Mouse (Mus musculus): ENCODE measurements around the gene Col6a2. TPM values are rescaled to one million over a fixed set of nuclear protein-coding genes. Genes with fewer than 3 reads are reported as not detected.

Col6a2 gene
- polyA plus RNA-seq, 1 experiment from 2014 or later: 9.5 TPM

DNA sequence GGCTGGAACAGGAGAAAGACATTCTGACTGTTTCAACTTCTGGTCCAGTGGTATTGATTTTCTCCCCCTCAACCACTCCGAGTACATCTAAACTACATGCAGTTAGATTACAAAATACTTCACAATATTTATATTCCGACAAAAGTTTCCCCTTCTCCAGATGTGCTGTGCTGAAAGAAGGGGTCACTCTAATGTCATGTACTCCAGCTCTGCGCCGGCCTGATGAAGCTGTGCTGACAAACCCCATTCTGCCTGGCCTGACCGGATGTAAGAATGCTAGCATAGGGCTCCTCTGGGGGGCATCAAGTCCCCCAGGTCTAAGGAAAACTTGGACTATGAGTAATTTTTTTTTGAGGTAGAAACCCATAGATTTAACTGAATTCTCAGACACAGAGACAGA lies 4.3 kb upstream of the Col6a2 start:
- Histone ChIP-seq H3K36me3 (no peaks in the 10 kb centered on the region), H3K27ac (no peak overlapping the region), H3K4me3 (no peak overlapping the region), H3K4me1 (peaks cover 19% of the 10 kb centered on the region), H3K9me3 (replicated peaks) (no peaks in the 10 kb centered on the region), H3K27me3 (ENCODE audit: low read depth, poor library complexity, severe bottlenecking) (0 out of 2 replicates have a peak, but pooled peaks cover 4% of the 10 kb centered on the region)
- 86% methylated on average over 5 of the region's 5 CpGs for WGBS
- DNase-seq (ENCODE audit: low spot score): no peak

DNA sequence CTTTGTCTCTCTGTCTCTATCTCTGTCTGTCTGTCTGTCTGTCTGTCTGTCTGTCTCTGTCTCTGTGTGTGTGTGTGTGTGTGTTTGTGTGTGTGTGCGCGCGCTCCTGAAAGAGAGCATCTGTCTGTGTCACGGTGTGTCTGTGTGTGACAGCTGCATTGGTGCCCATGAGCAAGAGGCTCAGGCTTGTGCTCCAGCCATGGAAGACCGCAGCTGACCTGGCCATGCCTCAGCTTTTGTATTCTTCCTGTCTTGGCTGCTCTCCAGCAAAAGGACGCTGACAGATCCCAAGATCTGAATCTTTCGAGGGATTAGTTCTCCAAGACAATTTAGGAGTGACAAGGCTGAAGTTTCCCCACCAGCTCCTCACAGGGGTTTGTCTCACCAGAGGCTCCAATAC lies 1.5 kb upstream of the Col6a2 start:
- WGBS: 91% methylated on average over 7 of the region's 7 CpGs
- Histone ChIP-seq H3K27ac (no peak overlapping the region), H3K9me3 (replicated peaks) (no peaks in the 10 kb centered on the region), H3K4me1 (peaks cover 17% of the 10 kb centered on the region), H3K36me3 (no peaks in the 10 kb centered on the region), H3K27me3 (ENCODE audit: low read depth, poor library complexity, severe bottlenecking) (peaks cover 14% of the 10 kb centered on the region; the same call in 1 of the 2 replicates), H3K4me3 (no peak overlapping the region)
- no peak for DNase-seq (ENCODE audit: low spot score)

GRCm38 (mm10) chr10:76623734-76624133 lies 304 bp upstream of the Col6a2 start:
- Histone ChIP-seq H3K36me3 (no peaks in the 10 kb centered on the region), H3K4me1 (peaks cover 17% of the 10 kb centered on the region), H3K27ac (peak overlapping the region; percentile 87), H3K27me3 (ENCODE audit: low read depth, poor library complexity, severe bottlenecking) (peaks cover 14% of the 10 kb centered on the region; the same call in 1 of the 2 replicates), H3K9me3 (replicated peaks) (no peaks in the 10 kb centered on the region), H3K4me3 (peak overlapping the region; percentile 59)
- DNase-seq (ENCODE audit: low spot score): no peak
- WGBS: 16% methylated on average over 7 of the region's 7 CpGs

- Histone ChIP-seq H3K27me3 (ENCODE audit: low read depth, poor library complexity, severe bottlenecking) (peaks cover 14% of the 10 kb centered on the region; the same call in 1 of the 2 replicates), H3K4me3 (peak overlapping the region; percentile 59; the same call in 1 of the 2 replicates), H3K27ac (0 out of 2 replicates have a peak overlapping the region, but pooled peaks have one; percentile 87), H3K9me3 (replicated peaks) (no peaks in the 10 kb centered on the region), H3K36me3 (no peaks in the 10 kb centered on the region), H3K4me1 (peaks cover 17% of the 10 kb centered on the region)
- WGBS: 74% methylated on average over 4 of the region's 4 CpGs
- DNase-seq (ENCODE audit: low spot score): no peak
These were observed 1.0 kb downstream of the Col6a2 start for GRCm38 (mm10) chr10:76622411-76622810.

GRCm38 (mm10) chr10:76612473-76612872 lies 11.0 kb downstream of the Col6a2 start:
- Histone ChIP-seq H3K36me3 (peaks cover 11% of the 10 kb centered on the region), H3K4me1 (no peaks in the 10 kb centered on the region), H3K27ac (no peak overlapping the region), H3K9me3 (replicated peaks) (no peaks in the 10 kb centered on the region), H3K27me3 (ENCODE audit: low read depth, poor library complexity, severe bottlenecking) (no peaks in the 10 kb centered on the region), H3K4me3 (no peak overlapping the region)
- 89% methylated on average over 7 of the region's 7 CpGs for WGBS
- no peak for DNase-seq (ENCODE audit: low spot score)

DNA sequence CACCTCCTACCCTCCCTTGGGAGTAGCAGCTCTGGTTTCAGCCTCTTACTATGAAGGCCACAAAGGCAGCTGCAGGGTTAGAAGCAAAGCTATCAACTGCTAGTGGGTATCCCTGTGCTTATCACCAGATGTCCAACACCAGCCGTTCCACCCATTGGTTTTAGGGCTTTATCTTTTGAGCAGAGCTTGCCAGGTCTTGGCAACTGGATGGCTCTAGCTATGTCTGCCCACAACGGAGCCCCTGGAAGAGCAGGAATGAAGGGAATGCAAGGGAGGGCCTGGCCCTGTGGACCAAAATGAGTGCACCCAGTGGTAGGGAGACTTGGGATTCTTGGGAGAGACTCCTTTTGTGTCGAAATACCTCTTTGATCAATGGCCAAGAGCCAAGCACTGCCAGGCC lies 20.7 kb downstream of the Col6a2 start:
- 84% methylated on average over 3 of the region's 3 CpGs for WGBS
- Histone ChIP-seq H3K4me3 (no peak overlapping the region), H3K27ac (no peak overlapping the region), H3K27me3 (ENCODE audit: low read depth, poor library complexity, severe bottlenecking) (no peaks in the 10 kb centered on the region), H3K9me3 (replicated peaks) (no peaks in the 10 kb centered on the region), H3K36me3 (peaks cover 6% of the 10 kb centered on the region; the same call in 1 of the 2 replicates), H3K4me1 (no peaks in the 10 kb centered on the region)
- no peak for DNase-seq (ENCODE audit: low spot score)

GRCm38 (mm10) chr10:76596338-76596737 lies 27.1 kb downstream of the Col6a2 start:
- H3K36me3 ChIP-seq: no peaks in the 10 kb centered on the region
- 92% methylated on average over 31 of the region's 31 CpGs for WGBS
- H3K27ac ChIP-seq: no peak overlapping the region
- no peak for DNase-seq (ENCODE audit: low spot score)
- H3K27me3 ChIP-seq (ENCODE audit: low read depth, poor library complexity, severe bottlenecking): no peaks in the 10 kb centered on the region
- no peaks in the 10 kb centered on the region for H3K9me3 ChIP-seq (replicated peaks)
- H3K4me1 ChIP-seq: no peaks in the 10 kb centered on the region
- H3K4me3 ChIP-seq: no peak overlapping the region

DNA sequence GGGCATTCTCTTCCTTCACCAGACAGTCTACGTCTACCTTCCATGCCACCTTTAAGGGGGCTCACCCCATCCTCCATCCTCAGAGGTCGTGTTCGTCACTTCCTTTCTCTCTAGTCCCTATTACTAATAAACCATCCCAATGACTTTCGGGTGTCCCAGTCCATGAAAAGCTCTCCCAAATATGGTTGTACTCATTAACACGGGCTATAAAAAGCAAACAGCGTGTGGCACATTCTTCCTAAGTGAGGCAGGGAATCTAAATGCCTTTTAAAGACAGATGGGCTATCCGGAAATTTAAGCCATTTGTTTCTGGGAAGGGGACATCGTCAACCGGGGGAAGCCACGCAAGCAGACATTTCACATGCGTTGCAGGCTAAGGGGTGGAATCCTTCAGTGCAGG lies 33.2 kb downstream of the Col6a2 start:
- DNase-seq (ENCODE audit: low spot score): no peak
- Histone ChIP-seq H3K36me3 (no peaks in the 10 kb centered on the region), H3K4me3 (no peak overlapping the region), H3K9me3 (replicated peaks) (no peaks in the 10 kb centered on the region), H3K4me1 (no peaks in the 10 kb centered on the region), H3K27me3 (ENCODE audit: low read depth, poor library complexity, severe bottlenecking) (no peaks in the 10 kb centered on the region), H3K27ac (no peak overlapping the region)
- 75% methylated on average over 11 of the region's 11 CpGs for WGBS

- Histone ChIP-seq H3K4me3 (no peak overlapping the region), H3K36me3 (no peaks in the 10 kb centered on the region), H3K27me3 (ENCODE audit: low read depth, poor library complexity, severe bottlenecking) (peaks cover 18% of the 10 kb centered on the region), H3K27ac (no peak overlapping the region), H3K4me1 (peaks cover 13% of the 10 kb centered on the region; the same call in 1 of the 2 replicates), H3K9me3 (replicated peaks) (no peaks in the 10 kb centered on the region)
- WGBS: 48% methylated on average over 1 of the region's 1 CpGs
- no peak for DNase-seq (ENCODE audit: low spot score)
These were observed 37.2 kb downstream of the Col6a2 start for GRCm38 (mm10) chr10:76586190-76586589.

DNA sequence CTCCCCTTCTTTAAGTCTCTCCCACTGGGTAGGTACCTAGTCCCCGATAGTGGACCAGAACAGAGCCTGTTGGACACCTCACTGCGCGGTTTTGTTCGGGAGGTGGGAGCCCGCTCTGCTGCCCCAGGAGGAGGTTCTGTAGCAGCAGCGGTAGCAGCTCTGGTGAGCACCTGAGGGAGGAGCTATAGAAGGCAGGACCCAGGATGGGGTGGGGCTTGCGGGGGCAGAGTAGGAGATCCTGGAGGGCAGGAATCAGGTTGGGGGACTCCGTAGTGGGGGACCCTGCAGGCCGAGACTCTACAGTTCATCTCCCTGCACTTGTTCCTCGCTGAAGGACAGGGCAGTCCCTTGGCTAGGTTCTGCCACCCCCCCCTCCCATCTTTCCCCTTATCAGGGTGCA lies 39.3 kb downstream of the Col6a2 start:
- no peak for DNase-seq (ENCODE audit: low spot score)
- H3K27me3 ChIP-seq (ENCODE audit: low read depth, poor library complexity, severe bottlenecking): peaks cover 18% of the 10 kb centered on the region
- 14% methylated on average over 10 of the region's 10 CpGs for WGBS
- H3K36me3 ChIP-seq: no peaks in the 10 kb centered on the region
- H3K9me3 ChIP-seq (replicated peaks): no peaks in the 10 kb centered on the region
- no peak overlapping the region for H3K27ac ChIP-seq
- H3K4me1 ChIP-seq: peaks cover 13% of the 10 kb centered on the region; the same call in 1 of the 2 replicates
- peak overlapping the region; percentile 23; the same call in 1 of the 2 replicates for H3K4me3 ChIP-seq

GRCm38 (mm10) chr10:76576920-76577319 lies 46.5 kb downstream of the Col6a2 start:
- WGBS: 75% methylated on average over 7 of the region's 7 CpGs

DNA sequence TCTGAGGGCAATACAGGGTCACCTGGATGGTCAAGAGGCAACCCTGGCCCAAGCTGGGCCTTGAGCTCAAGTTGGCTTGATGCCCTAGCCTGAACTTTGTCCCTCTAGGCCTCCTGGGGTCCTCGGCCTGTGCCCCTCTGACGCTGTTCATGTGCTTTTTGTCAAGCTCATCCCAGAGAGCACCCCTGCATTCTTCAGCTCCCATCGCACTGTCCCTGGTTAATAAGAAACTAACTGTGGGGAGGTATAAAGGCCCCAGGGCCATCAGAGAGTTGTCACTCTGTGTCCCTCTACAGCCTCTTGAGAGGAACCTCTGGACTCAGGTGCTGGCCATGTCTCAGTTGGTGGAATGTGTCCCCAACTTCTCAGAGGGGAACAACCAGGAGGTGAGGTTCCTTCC lies 48.1 kb downstream of the Col6a2 start, which contains the start of gene Ftcd:
Ftcd (plus strand) TSS at position 275 of the 400 bp plus-strand sequence.
- 85% methylated on average over 3 of the region's 3 CpGs for WGBS
- DNase-seq (ENCODE audit: low spot score): no peak
- H3K36me3 ChIP-seq: no peaks in the 10 kb centered on the region
- no peaks in the 10 kb centered on the region for H3K9me3 ChIP-seq (replicated peaks)
- H3K4me3 ChIP-seq: no peak within 1 kb of the TSS
- no peaks in the 10 kb centered on the region for H3K4me1 ChIP-seq
- H3K27me3 ChIP-seq (ENCODE audit: low read depth, poor library complexity, severe bottlenecking): no peaks in the 10 kb centered on the region
- H3K27ac ChIP-seq: no peak within 1 kb of the TSS

More at GRCm38 (mm10) chr10:76576920-76577319, 46.5 kb downstream of the Col6a2 start:
- no peak overlapping the region for H3K4me3 ChIP-seq
- no peaks in the 10 kb centered on the region for H3K27me3 ChIP-seq (ENCODE audit: low read depth, poor library complexity, severe bottlenecking)
- no peaks in the 10 kb centered on the region for H3K4me1 ChIP-seq
- H3K36me3 ChIP-seq: no peaks in the 10 kb centered on the region
- DNase-seq (ENCODE audit: low spot score): no peak
- no peaks in the 10 kb centered on the region for H3K9me3 ChIP-seq (replicated peaks)
- H3K27ac ChIP-seq: no peak overlapping the region

- 89% methylated on average over 3 of the region's 3 CpGs for WGBS
- no peaks in the 10 kb centered on the region for H3K4me1 ChIP-seq
- H3K9me3 ChIP-seq (replicated peaks): no peaks in the 10 kb centered on the region
- H3K4me3 ChIP-seq: no peak overlapping the region
- no peaks in the 10 kb centered on the region for H3K36me3 ChIP-seq
- no peak for DNase-seq (ENCODE audit: low spot score)
- no peaks in the 10 kb centered on the region for H3K27me3 ChIP-seq (ENCODE audit: low read depth, poor library complexity, severe bottlenecking)
- H3K27ac ChIP-seq: no peak overlapping the region
These were observed 51.3 kb downstream of the Col6a2 start for GRCm38 (mm10) chr10:76572151-76572550.

DNA sequence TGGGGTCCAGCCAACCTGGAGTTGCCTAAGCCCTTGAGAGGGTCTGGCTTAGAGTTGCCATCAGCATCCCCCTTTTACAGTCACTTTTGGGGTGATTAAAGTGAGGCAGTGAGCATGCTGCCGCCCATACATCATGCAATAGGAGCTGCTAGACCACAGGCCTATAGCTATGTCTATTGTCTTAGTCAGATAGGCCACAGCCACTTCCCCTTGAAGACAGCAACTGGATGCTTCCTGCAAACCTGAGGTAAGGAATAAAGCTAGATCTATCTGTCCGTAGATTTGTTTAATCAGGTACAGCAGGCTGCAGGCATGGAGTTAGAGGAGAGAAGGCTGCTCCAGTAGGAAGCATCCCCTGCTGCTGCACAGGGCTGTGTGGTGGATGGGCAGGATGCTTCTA lies 52.4 kb downstream of the Col6a2 start:
- no peaks in the 10 kb centered on the region for H3K9me3 ChIP-seq (replicated peaks)
- H3K4me3 ChIP-seq: no peak overlapping the region
- no peak overlapping the region for H3K27ac ChIP-seq
- DNase-seq (ENCODE audit: low spot score): no peak
- H3K27me3 ChIP-seq (ENCODE audit: low read depth, poor library complexity, severe bottlenecking): no peaks in the 10 kb centered on the region
- WGBS: 64% methylated on average over 2 of the region's 2 CpGs
- H3K36me3 ChIP-seq: no peaks in the 10 kb centered on the region
- H3K4me1 ChIP-seq: no peaks in the 10 kb centered on the region

Data from limb, embryonic 10.5 days (tissue).